Mouse (Mus musculus) liver, embryonic 15.5 days (tissue): ENCODE measurements around the gene Arhgap19. TPM values are rescaled to one million over a fixed set of nuclear protein-coding genes. Genes with fewer than 3 reads are reported as not detected.

ENCODE experiments used
- ATAC-seq: fragments of 200-750 bp; cut with Nextera tagmentation; 2 replicates; pipeline ENCODE4 v1.8.0; 2017; ENCODE audit warnings: moderate number of reproducible peaks, mild to moderate bottlenecking, moderate library complexity; ENCODE audit not compliant: insufficient read depth
- H3K27ac ChIP-seq: fragments of 300-500 bp; sonication (generic); replicated peaks from 2 replicates; pipeline ENCODE4 v1.5.1; 2015; ENCODE audit warnings: mild to moderate bottlenecking, inconsistent platforms
- H3K27me3 ChIP-seq: fragments of 300-500 bp; sonication (generic); 2 replicates; pipeline ENCODE4 v1.6.1; 2015; ENCODE audit warnings: mild to moderate bottlenecking, inconsistent platforms
- H3K36me3 ChIP-seq: fragments of 300-500 bp; sonication (generic); replicated peaks from 2 replicates; pipeline ENCODE4 v1.6.1; 2015; ENCODE audit warnings: moderate library complexity, mild to moderate bottlenecking, inconsistent platforms
- H3K4me1 ChIP-seq: fragments of 300-500 bp; sonication (generic); replicated peaks from 2 replicates; pipeline ENCODE4 v1.6.1; 2015; ENCODE audit warnings: inconsistent platforms
- H3K4me2 ChIP-seq: fragments of 300-500 bp; sonication (generic); 2 replicates; pipeline ENCODE4 v1.6.1; 2015; ENCODE audit warnings: moderate library complexity, mild to moderate bottlenecking, inconsistent platforms
- H3K4me3 ChIP-seq: fragments of 300-500 bp; sonication (generic); replicated peaks from 2 replicates; pipeline ENCODE4 v1.5.1; 2015; ENCODE audit warnings: mild to moderate bottlenecking, inconsistent platforms
- H3K9ac ChIP-seq: fragments of 300-500 bp; sonication (generic); 2 replicates; pipeline ENCODE4 v1.6.1; 2015; ENCODE audit warnings: moderate library complexity, mild to moderate bottlenecking, inconsistent platforms
- H3K9me3 ChIP-seq: fragments of 300-500 bp; sonication (generic); replicated peaks from 2 replicates; pipeline ENCODE4 v1.6.1; 2016; ENCODE audit warnings: inconsistent platforms
- WGBS: fragments of 180-500 bp; shearing (Covaris S2); methylation state at CpG from one replicate; pipeline ENCODE4 v1.1.7; 2015; ENCODE audit warnings: mixed read lengths; ENCODE audit not compliant: insufficient replicate concordance; 5-methylcytosine and 5-hydroxymethylcytosine counted together
- polyA plus RNA-seq: library from polyadenylated mRNA; unstranded; fragments of >200 nt; fragmentation: Nextera tagmentation; extraction: Ambion mirVana; gene quantifications from 2 replicates; pipeline ENCODE4 v1.2.1, GENCODE M21; 2015

The Arhgap19 gene
- polyA plus RNA-seq, 1 experiment from 2014 or later = 26.6 TPM

DNA sequence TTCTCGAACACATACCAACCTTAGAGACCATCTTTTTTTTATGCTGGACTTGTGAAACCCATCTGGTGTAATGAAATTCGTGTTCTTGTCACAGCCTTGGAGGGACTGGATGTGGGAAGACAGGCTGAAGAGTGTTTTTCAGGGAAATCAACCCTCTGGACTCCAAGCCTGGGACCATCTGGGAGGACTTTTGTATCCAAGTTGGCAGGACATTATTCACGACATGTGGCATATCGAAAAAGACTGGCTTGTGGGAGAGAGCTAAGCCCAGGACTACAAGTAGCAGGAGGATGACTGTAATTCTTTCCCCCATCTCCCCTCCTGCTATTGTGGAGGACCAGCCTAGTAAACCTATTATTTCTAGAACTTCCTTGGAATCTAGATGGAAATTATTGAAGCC is 40.3 kb upstream of the Arhgap19 start:
- no peak overlapping the region for H3K9ac ChIP-seq
- no peaks in the 10 kb centered on the region for H3K27me3 ChIP-seq
- H3K27ac ChIP-seq = no peak overlapping the region
- no peaks in the 10 kb centered on the region for H3K36me3 ChIP-seq
- ATAC-seq = no peak
- H3K9me3 ChIP-seq = no peaks in the 10 kb centered on the region
- H3K4me1 ChIP-seq = peaks cover 71% of the 10 kb centered on the region
- no peak overlapping the region for H3K4me2 ChIP-seq
- no peak overlapping the region for H3K4me3 ChIP-seq
- WGBS = 80% methylated on average over 4 of the region's 4 CpGs

GRCm38 (mm10) chr19:41841105-41841750 is 39.4 kb upstream of the Arhgap19 start:
- no peak overlapping the region for H3K9ac ChIP-seq
- H3K4me1 ChIP-seq = peaks cover 71% of the 10 kb centered on the region
- WGBS = 55% methylated on average over 7 of the region's 7 CpGs
- no peaks in the 10 kb centered on the region for H3K27me3 ChIP-seq
- no peak overlapping the region for H3K4me3 ChIP-seq
- H3K9me3 ChIP-seq = no peaks in the 10 kb centered on the region
- no peak for ATAC-seq
- no peaks in the 10 kb centered on the region for H3K36me3 ChIP-seq
- no peak overlapping the region for H3K27ac ChIP-seq
- no peak overlapping the region for H3K4me2 ChIP-seq

DNA sequence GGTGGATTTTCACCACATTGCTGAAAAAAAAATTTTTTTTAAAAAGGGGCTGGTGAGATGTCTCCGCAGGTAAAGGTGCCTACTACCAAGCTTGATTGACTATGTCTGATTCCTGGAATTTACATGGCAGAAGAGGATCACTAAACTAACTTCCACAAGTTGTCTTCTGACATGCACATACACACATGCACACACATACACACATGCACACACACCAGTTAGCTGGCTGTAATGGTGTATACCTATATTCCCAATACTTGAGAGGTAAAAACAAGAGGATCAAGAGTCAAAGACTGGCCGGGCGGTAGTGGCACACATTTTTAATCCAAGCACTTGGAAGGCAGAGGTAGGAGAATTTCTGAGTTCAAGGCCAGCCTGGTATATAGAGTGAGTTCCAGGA is 37.8 kb upstream of the Arhgap19 start:
- Histone ChIP-seq H3K9me3 (no peaks in the 10 kb centered on the region), H3K4me3 (no peak overlapping the region), H3K27me3 (no peaks in the 10 kb centered on the region), H3K27ac (peak overlapping the region; percentile 92), H3K4me2 (peak overlapping the region; percentile 60; the same call in 1 of the 2 replicates), H3K4me1 (peaks cover 72% of the 10 kb centered on the region), H3K9ac (no peak overlapping the region), H3K36me3 (no peaks in the 10 kb centered on the region)
- WGBS = 81% methylated on average over 3 of the region's 3 CpGs
- ATAC-seq = no peak

GRCm38 (mm10) chr19:41838808-41839207 is 37.0 kb upstream of the Arhgap19 start:
- Histone ChIP-seq H3K4me2 (peak overlapping the region; percentile 60), H3K27me3 (no peaks in the 10 kb centered on the region), H3K36me3 (no peaks in the 10 kb centered on the region), H3K9me3 (no peaks in the 10 kb centered on the region), H3K4me3 (peak overlapping the region; percentile 17), H3K9ac (peak overlapping the region; percentile 28; the same call in 1 of the 2 replicates), H3K4me1 (peaks cover 74% of the 10 kb centered on the region), H3K27ac (peak overlapping the region; percentile 92)
- peak; percentile 20; the same call in 1 of the 2 replicates for ATAC-seq
- 13% methylated on average over 6 of the region's 6 CpGs for WGBS

DNA sequence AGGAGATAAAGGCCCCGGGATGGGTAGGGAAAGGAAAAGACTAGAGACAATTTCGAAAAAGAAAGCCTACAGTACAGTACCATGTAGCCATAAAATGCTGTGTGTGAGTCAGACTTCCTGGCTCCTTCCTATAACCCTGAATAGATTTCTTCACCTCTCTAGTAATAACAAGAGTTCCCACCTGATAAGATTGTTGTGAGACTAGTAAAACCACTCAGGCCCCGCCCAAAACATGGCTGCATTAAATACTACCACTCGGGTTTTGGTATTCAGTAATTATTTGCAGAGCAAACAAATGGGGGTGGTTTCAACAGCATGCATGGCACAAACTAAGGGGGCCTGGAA is 36.0 kb upstream of the Arhgap19 start:
- H3K4me3 ChIP-seq = peak overlapping the region; percentile 17
- ATAC-seq = peak; percentile 17
- no peaks in the 10 kb centered on the region for H3K36me3 ChIP-seq
- 0 out of 2 replicates have a peak overlapping the region, but pooled peaks have one; percentile 28 for H3K9ac ChIP-seq
- 9% methylated on average over 4 of the region's 4 CpGs for WGBS
- peak overlapping the region; percentile 92 for H3K27ac ChIP-seq
- H3K27me3 ChIP-seq = no peaks in the 10 kb centered on the region
- H3K4me1 ChIP-seq = peaks cover 83% of the 10 kb centered on the region
- H3K4me2 ChIP-seq = peak overlapping the region; percentile 60
- no peaks in the 10 kb centered on the region for H3K9me3 ChIP-seq

DNA sequence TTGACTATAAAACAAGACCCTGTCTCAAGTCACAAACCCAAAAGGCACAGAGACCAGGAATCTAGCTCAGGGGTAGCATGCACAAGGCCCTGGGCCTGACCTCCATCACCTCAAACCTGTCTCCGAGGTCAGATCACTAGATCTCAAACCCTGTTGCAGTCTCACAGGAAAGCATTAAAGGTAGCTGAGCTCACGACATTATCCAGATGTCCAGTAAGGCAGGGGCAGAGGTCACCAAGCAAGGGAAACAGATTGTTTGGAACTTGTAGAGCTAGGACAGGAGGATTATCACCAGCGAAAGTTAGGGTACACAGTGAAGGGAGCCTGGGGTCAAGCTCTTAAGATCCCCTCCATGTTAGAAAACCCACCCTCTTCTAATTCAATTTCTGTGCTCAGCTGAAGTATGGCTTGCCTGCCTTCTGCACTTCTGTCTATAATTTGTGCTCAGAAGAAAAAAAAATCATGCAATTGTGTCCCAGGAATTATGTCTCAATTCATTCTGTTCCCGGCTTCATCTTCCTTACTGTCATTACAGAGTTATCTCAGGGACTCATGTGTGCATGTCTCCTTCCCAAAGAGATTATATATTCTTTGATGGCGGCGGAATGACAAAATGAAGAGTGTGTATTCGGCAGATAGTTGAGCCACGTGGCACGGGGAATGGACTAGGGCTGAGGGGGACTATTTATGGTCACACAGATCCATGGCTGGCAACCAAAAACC is 35.5 kb upstream of the Arhgap19 start:
- Histone ChIP-seq H3K4me2 (peak overlapping the region; percentile 60), H3K9ac (peak overlapping the region; percentile 19; the same call in 1 of the 2 replicates), H3K9me3 (no peaks in the 10 kb centered on the region), H3K36me3 (no peaks in the 10 kb centered on the region), H3K4me1 (peaks cover 88% of the 10 kb centered on the region), H3K4me3 (0 out of 2 replicates have a peak overlapping the region, but pooled peaks have one; percentile 17), H3K27ac (peak overlapping the region; percentile 92), H3K27me3 (no peaks in the 10 kb centered on the region)
- 22% methylated on average over 9 of the region's 9 CpGs for WGBS
- ATAC-seq = peak; percentile 59

DNA sequence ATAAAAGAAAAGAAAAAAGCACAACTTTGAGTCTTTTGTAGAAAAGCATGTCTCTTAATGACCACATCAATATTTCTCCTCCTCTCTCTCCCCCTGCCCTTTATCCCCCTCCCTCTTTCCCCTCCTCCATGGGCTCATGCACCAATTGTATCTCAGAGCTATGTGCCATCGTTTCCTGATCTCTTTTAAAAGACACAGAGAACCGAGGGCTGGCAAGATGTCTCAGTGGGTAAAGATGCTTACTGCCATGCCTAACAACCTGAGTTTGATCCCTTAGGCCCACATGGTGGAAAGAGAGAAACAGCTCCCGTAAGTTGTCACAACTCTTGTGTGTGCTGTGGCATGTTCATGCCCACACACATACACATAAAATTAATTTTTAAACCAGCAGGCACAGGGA is 34.9 kb upstream of the Arhgap19 start:
- H3K9me3 ChIP-seq = no peaks in the 10 kb centered on the region
- H3K4me2 ChIP-seq = peak overlapping the region; percentile 60
- WGBS = 30% methylated on average over 3 of the region's 3 CpGs
- peak overlapping the region; percentile 37; the same call in 1 of the 2 replicates for H3K9ac ChIP-seq
- peaks cover 94% of the 10 kb centered on the region for H3K4me1 ChIP-seq
- H3K4me3 ChIP-seq = peak overlapping the region; percentile 35
- H3K27ac ChIP-seq = peak overlapping the region; percentile 92
- H3K27me3 ChIP-seq = no peaks in the 10 kb centered on the region
- no peaks in the 10 kb centered on the region for H3K36me3 ChIP-seq
- ATAC-seq = no peak

DNA sequence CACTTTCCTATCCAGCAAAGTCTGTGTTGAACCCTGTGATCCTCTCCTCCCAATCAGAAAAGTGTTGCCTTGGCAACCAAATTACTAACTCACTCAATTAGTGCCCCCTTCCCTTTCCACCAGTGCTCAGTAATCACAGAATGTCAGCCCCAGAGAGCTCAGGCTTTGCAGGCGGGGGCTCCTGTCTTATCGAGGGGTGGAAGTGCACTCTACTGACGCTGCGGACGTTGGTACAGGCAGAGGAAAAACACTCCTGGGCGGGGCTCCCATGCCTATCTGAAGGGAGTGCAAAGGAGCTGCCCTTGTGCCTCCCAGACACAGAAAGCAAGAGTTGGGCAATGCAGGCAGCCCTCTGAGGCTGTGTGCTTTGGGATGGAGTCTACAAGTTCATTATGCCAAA is 34.0 kb upstream of the Arhgap19 start:
- Histone ChIP-seq H3K27me3 (no peaks in the 10 kb centered on the region), H3K4me1 (peaks cover 96% of the 10 kb centered on the region), H3K4me3 (peak overlapping the region; percentile 35), H3K27ac (peak overlapping the region; percentile 92), H3K36me3 (no peaks in the 10 kb centered on the region), H3K9me3 (no peaks in the 10 kb centered on the region), H3K9ac (peak overlapping the region; percentile 37; the same call in 1 of the 2 replicates), H3K4me2 (peak overlapping the region; percentile 60)
- WGBS = under 1% methylated on average over 6 of the region's 6 CpGs
- ATAC-seq = peak; percentile 86

GRCm38 (mm10) chr19:41835407-41835806 is 33.6 kb upstream of the Arhgap19 start:
- 34% methylated on average over 6 of the region's 6 CpGs for WGBS
- Histone ChIP-seq H3K27me3 (no peaks in the 10 kb centered on the region), H3K27ac (peak overlapping the region; percentile 92), H3K4me1 (peaks cover 96% of the 10 kb centered on the region), H3K9me3 (no peaks in the 10 kb centered on the region), H3K36me3 (no peaks in the 10 kb centered on the region), H3K9ac (no peak overlapping the region), H3K4me3 (peak overlapping the region; percentile 35; the same call in 1 of the 2 replicates), H3K4me2 (peak overlapping the region; percentile 60)
- ATAC-seq = no peak

DNA sequence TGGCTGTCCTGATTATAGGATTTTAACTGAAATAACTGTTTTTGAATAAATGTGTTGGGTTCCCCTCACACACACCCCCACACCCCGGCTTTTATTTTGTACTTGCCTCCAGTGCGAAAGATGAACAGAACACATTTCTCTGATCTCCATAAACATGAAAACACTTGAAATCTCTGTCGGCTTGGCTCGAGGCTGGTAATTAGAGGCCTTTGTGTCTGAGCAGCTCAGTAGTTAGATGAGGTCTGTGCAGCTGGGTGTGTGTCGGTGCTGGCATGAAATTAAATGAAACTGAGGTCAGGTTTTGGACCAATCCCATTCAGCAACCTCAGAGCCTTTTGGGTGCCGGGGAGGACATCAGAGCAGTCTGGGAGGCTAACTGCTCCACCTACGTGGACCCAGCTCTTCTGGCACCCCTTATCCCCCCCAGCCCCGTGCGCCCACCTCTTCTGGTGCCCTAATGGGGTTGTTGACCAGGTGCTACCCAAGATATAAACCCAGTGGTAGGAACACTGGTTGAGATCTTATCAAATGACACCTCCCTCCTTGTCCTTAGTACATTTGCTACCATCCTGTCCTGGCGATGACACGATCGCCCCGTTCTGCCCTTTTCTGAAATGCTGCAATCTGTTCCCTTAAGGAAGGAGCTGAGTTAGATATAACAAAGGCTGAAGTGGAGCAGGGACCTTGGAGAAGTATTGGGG is 30.8 kb upstream of the Arhgap19 start:
- Histone ChIP-seq H3K4me1 (peaks cover 78% of the 10 kb centered on the region), H3K4me2 (peak overlapping the region; percentile 98), H3K36me3 (no peaks in the 10 kb centered on the region), H3K9me3 (no peaks in the 10 kb centered on the region), H3K9ac (no peak overlapping the region; the same call in 1 of the 2 replicates), H3K27me3 (no peaks in the 10 kb centered on the region), H3K27ac (peak overlapping the region; percentile 97), H3K4me3 (peak overlapping the region; percentile 92)
- ATAC-seq = no peak
- 42% methylated on average over 13 of the region's 13 CpGs for WGBS
